24 mouse cellular contexts compared by ENCODE assay signal in genomic region chr15:87606702-87607101, GRCm38 (mm10).
"Had no signal": no experiment of that assay in that cellular context is flagged by ENCODE, and none has a peak within 500 bp of the region (broad histone marks: within the 10 kb centered on the region; RNA-seq: fewer than 3 reads in every experiment).

No protein-coding gene starts in this region.

- H3K9ac ChIP-seq: kidney, embryonic 15.5 days; limb, embryonic 13.5 days; liver, embryonic 12.5 days; liver, embryonic 15.5 days; lung, embryonic 15.5 days; midbrain, embryonic 12.5 days had no signal

- ATAC-seq: hindbrain, postnatal 0 days; inflammation-experienced regulatory T-cells, adult 6 months; intestine, postnatal 0 days; liver, embryonic 12.5 days; midbrain, embryonic 16.5 days had no signal

- H3K9me3 ChIP-seq: kidney, embryonic 15.5 days; limb, embryonic 10.5 days; limb, embryonic 13.5 days; liver, embryonic 12.5 days; liver, embryonic 15.5 days; lung, embryonic 15.5 days; midbrain, embryonic 12.5 days had no signal

- H3K27me3 ChIP-seq: kidney, embryonic 15.5 days; limb, embryonic 13.5 days; liver, embryonic 12.5 days; liver, embryonic 15.5 days; lung, embryonic 15.5 days; megakaryocyte, embryonic 14.5 days; midbrain, embryonic 12.5 days had no signal

- H3K36me3 ChIP-seq: kidney, embryonic 15.5 days; limb, embryonic 10.5 days; limb, embryonic 13.5 days; liver, embryonic 12.5 days; liver, embryonic 15.5 days; lung, embryonic 15.5 days; midbrain, embryonic 12.5 days had no signal

- H3K4me2 ChIP-seq: kidney, embryonic 15.5 days; limb, embryonic 13.5 days; liver, embryonic 12.5 days; liver, embryonic 15.5 days; lung, embryonic 15.5 days; midbrain, embryonic 12.5 days had no signal

- H3K4me3 ChIP-seq: kidney, embryonic 15.5 days; limb, embryonic 10.5 days; limb, embryonic 13.5 days; liver, embryonic 12.5 days; liver, embryonic 15.5 days; lung, embryonic 15.5 days; megakaryocyte, embryonic 14.5 days; midbrain, embryonic 12.5 days had no signal

- H3K4me1 ChIP-seq: kidney, embryonic 15.5 days; limb, embryonic 10.5 days; limb, embryonic 13.5 days; liver, embryonic 12.5 days; liver, embryonic 15.5 days; lung, embryonic 15.5 days; megakaryocyte, embryonic 14.5 days had no signal

- H3K27ac ChIP-seq: hindbrain, postnatal 0 days; kidney, embryonic 15.5 days; limb, embryonic 10.5 days; limb, embryonic 13.5 days; liver, embryonic 12.5 days; liver, embryonic 15.5 days; lung, embryonic 15.5 days; midbrain, embryonic 12.5 days; stomach, postnatal 0 days had no signal

- DNase-seq: kidney, adult 8-10 months; kidney, postnatal 10 days; kidney, postnatal 36 days; layer of hippocampus, postnatal 36 days; liver; lung, adult 18-20 months; lung, postnatal 10 days; lung, postnatal 36 days; right cerebral cortex, postnatal 4 days; thymus, adult 2 months; thymus, postnatal 14 days had no signal
